In the genomic region with DNA sequence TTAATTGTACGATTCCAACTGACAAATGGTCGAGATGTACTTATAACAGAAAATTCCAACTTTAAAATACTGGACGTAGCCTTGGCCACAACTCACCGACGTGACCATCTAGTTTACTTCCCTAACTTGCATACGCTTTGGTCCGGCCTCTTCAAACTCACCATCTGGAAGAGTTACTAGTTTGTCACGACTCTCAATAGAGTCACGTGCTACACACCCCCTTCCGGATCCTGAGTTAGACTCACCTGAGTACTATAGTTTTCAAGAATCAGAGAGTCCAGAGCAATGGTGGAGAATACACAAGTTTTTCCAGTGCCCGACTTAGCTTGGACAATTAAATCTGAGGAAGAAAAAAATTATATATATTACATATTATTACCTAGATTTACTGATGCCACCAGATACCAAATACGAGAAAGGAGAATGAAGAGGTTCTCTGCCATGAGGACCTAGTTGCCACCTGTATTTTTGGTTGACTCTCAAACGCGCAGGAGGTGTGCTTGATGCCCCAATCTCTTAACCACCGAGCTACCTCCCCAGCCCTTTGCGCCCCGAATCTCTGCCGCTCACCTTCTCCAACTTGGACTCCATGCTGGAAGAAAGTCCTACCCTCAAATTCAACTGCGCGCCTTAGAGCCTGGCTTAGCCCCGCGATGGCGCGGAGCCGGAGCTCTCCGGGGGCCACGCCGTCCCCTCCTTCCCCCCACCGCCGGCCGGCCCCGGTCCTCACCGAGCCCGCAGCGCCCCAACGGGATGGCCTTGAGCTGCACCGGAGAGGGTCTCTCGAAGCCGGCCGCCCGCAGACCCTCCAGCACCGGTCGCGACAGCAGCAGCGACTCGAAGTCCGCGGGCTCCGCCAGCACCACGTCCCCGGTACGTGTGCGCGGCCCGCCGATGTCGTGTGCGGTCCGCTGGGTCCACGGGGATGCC, we compare ENCODE assay signal across 8 mouse cellular contexts. TPM values are rescaled to one million over a fixed set of nuclear protein-coding genes. Genes with fewer than 3 reads are reported as not detected.
DNase-seq lines count a peak whose midpoint lies in the region; ATAC-seq lines count a peak whose summit lies in the region.

No protein-coding gene starts in this region.

- H3K4me2 ChIP-seq in embryonic facial prominence, embryonic 11.5 days (ENCODE audit: low read depth, low read length): peak overlapping the region; percentile 59
- peak overlapping the region; percentile 71 for H3K4me2 ChIP-seq in intestine, embryonic 14.5 days (ENCODE audit: low read length)
- H3K4me2 ChIP-seq in neural tube, embryonic 13.5 days: peak overlapping the region; percentile 81

- H3K27ac ChIP-seq in embryonic facial prominence, embryonic 11.5 days (replicated peaks; ENCODE audit: low read depth, low read length): no peak overlapping the region
- peak overlapping the region; percentile 74; the same call in 1 of the 2 replicates for H3K27ac ChIP-seq in intestine, embryonic 14.5 days (ENCODE audit: low read depth)
- H3K27ac ChIP-seq in neural tube, embryonic 13.5 days (replicated peaks): peak overlapping the region; percentile 79; the same call in 1 of the 2 replicates

- ATAC-seq in embryonic facial prominence, embryonic 11.5 days (replicated peaks; ENCODE audit: insufficient number of reproducible peaks, low FRiP score, low TSS enrichment, low read depth): peak; percentile 72; the same call in 1 of the 2 replicates
- ATAC-seq in intestine, embryonic 14.5 days (replicated peaks; ENCODE audit: low FRiP score, low TSS enrichment, low read depth): peak; percentile 75
- ATAC-seq in neural tube, embryonic 13.5 days (ENCODE audit: low read depth): peak; percentile 87; the same call in 1 of the 2 replicates

- no peaks in the 10 kb centered on the region; the same call in 1 of the 2 replicates for H3K36me3 ChIP-seq in embryonic facial prominence, embryonic 11.5 days (replicated peaks; ENCODE audit: control insufficient read depth, insufficient read depth, low read depth, low read length)
- peaks cover 34% of the 10 kb centered on the region for H3K36me3 ChIP-seq in intestine, embryonic 14.5 days (ENCODE audit: control insufficient read depth, insufficient read depth, low read length)
- H3K36me3 ChIP-seq in neural tube, embryonic 13.5 days: peaks cover 28% of the 10 kb centered on the region

- peak overlapping the region; percentile 93 for H3K9ac ChIP-seq in embryonic facial prominence, embryonic 11.5 days (replicated peaks; ENCODE audit: low read length)
- peak overlapping the region; percentile 91 for H3K9ac ChIP-seq in intestine, embryonic 14.5 days (ENCODE audit: low read length)
- H3K9ac ChIP-seq in neural tube, embryonic 13.5 days: peak overlapping the region; percentile 92

- H3K4me3 ChIP-seq in embryonic facial prominence, embryonic 11.5 days (ENCODE audit: low read depth, low read length): peak overlapping the region; percentile 92
- peak overlapping the region; percentile 90 for H3K4me3 ChIP-seq in intestine, embryonic 14.5 days (ENCODE audit: low read depth, low read length)
- peak overlapping the region; percentile 92 for H3K4me3 ChIP-seq in neural tube, embryonic 13.5 days

- no peaks in the 10 kb centered on the region for H3K9me3 ChIP-seq in embryonic facial prominence, embryonic 11.5 days (replicated peaks; ENCODE audit: control insufficient read depth, low read length)
- no peaks in the 10 kb centered on the region for H3K9me3 ChIP-seq in intestine, embryonic 14.5 days (ENCODE audit: control insufficient read depth, low read length)
- H3K9me3 ChIP-seq in neural tube, embryonic 13.5 days: no peaks in the 10 kb centered on the region

- 9% methylated on average over 54 of the region's 60 CpGs for WGBS in embryonic facial prominence, embryonic 11.5 days
- whole genome bisulfite sequencing in intestine, embryonic 14.5 days: 8% methylated on average over 59 of the region's 60 CpGs
- WGBS in neural tube, embryonic 13.5 days: 11% methylated on average over 51 of the region's 60 CpGs

- H3K27me3 ChIP-seq in embryonic facial prominence, embryonic 11.5 days (ENCODE audit: control insufficient read depth, insufficient read depth, low read length): no peaks in the 10 kb centered on the region
- no peaks in the 10 kb centered on the region for H3K27me3 ChIP-seq in intestine, embryonic 14.5 days (replicated peaks; ENCODE audit: control insufficient read depth, insufficient read depth, low read length)
- H3K27me3 ChIP-seq in neural tube, embryonic 13.5 days: no peaks in the 10 kb centered on the region

- H3K4me1 ChIP-seq in embryonic facial prominence, embryonic 11.5 days (ENCODE audit: control insufficient read depth, insufficient read depth, low read length): no peaks in the 10 kb centered on the region
- peaks cover 7% of the 10 kb centered on the region; the same call in 1 of the 2 replicates for H3K4me1 ChIP-seq in intestine, embryonic 14.5 days (replicated peaks; ENCODE audit: control insufficient read depth, insufficient read depth, low read length)
- H3K4me1 ChIP-seq in neural tube, embryonic 13.5 days (replicated peaks): peaks cover 9% of the 10 kb centered on the region

- DNase-seq in gastrocnemius, adult 18-20 months (ENCODE audit: low spot score): peak; percentile 30
- DNase-seq in gastrocnemius, postnatal 36 days: no peak
- DNase-seq in 3T3-L1 (ENCODE audit: low read depth, low spot score): peak; percentile 34
- DNase-seq in embryonic facial prominence, embryonic 11.5 days (ENCODE audit: low spot score): peak; percentile 54
- no peak for DNase-seq in intestine, embryonic 14.5 days (ENCODE audit: low spot score)
- no peak for DNase-seq in spleen, postnatal 4 days (ENCODE audit: low spot score in 2 of 2)
- no peak for DNase-seq in spleen, postnatal 10 days (ENCODE audit: low spot score in 2 of 2)

- intact Hi-C loops in gastrocnemius, postnatal 36 days (cut with DNase I): loop anchor here (1.0 kb wide), 1 partner anchor 40 kb away; no protein-coding TSS in a partner anchor

RNA-seq across cellular contexts. Expression of a gene that starts 0.7 kb away (rescaled TPM):
- total RNA-seq in gastrocnemius, adult 18-20 months (2021): 10 to 100 TPM in 1 of 2 experiments, 1 to 10 TPM in 1; 8.7 to 11.0 TPM
- 1 to 10 TPM; 8.7 to 9.6 TPM for total RNA-seq in gastrocnemius, postnatal 36 days (2021)
- 49.5 and 56.8 TPM in 2 replicates for polyA plus RNA-seq in embryonic facial prominence, embryonic 11.5 days (2014; fragmentation: Nextera tagmentation; extraction: Ambion mirVana)
- polyA plus RNA-seq in intestine, embryonic 14.5 days (2014; fragmentation: Nextera tagmentation; extraction: Ambion mirVana): 38.2 and 43.9 TPM in 2 replicates
- 24.9 and 27.2 TPM in 2 replicates for polyA plus RNA-seq in neural tube, embryonic 13.5 days (2015; fragmentation: Nextera tagmentation; extraction: Ambion mirVana)

RNA-seq across cellular contexts. Expression of a gene that starts 17.7 kb away (rescaled TPM):
- 1 to 10 TPM; 2.4 to 2.7 TPM for total RNA-seq in gastrocnemius, adult 18-20 months (2021)
- 1 to 10 TPM; 3.3 to 4.0 TPM for total RNA-seq in gastrocnemius, postnatal 36 days (2021)
- 0.80 and 1.3 TPM in 2 replicates for polyA plus RNA-seq in embryonic facial prominence, embryonic 11.5 days (2014; fragmentation: Nextera tagmentation; extraction: Ambion mirVana)
- polyA plus RNA-seq in intestine, embryonic 14.5 days (2014; fragmentation: Nextera tagmentation; extraction: Ambion mirVana): 0.81 and 1.1 TPM in 2 replicates
- 4.0 and 4.8 TPM in 2 replicates for polyA plus RNA-seq in neural tube, embryonic 13.5 days (2015; fragmentation: Nextera tagmentation; extraction: Ambion mirVana)

Comparison
In these comparisons a context has a peak if more than half of its experiments do, and no peak if none do; other contexts are left out.
1. DNase-seq: peak in gastrocnemius, adult 18-20 months (single experiment), 3T3-L1 (single experiment) and embryonic facial prominence, embryonic 11.5 days (single experiment); none in gastrocnemius, postnatal 36 days (0 of 2), intestine, embryonic 14.5 days (single experiment), spleen, postnatal 4 days (0 of 2) and spleen, postnatal 10 days (0 of 2).
2. Peak in every context shown above with its lines, with median percentiles within 50 percentile points of each other: ATAC-seq, H3K4me2 ChIP-seq, H3K4me3 ChIP-seq and H3K9ac ChIP-seq.